Mouse (Mus musculus): ENCODE measurements around the gene Slit1.

Slit1 gene

GRCm38 (mm10) chr19:41723337-41723736 lies 20.1 kb downstream of the Slit1 start:
- no peak for DNase-seq

DNA sequence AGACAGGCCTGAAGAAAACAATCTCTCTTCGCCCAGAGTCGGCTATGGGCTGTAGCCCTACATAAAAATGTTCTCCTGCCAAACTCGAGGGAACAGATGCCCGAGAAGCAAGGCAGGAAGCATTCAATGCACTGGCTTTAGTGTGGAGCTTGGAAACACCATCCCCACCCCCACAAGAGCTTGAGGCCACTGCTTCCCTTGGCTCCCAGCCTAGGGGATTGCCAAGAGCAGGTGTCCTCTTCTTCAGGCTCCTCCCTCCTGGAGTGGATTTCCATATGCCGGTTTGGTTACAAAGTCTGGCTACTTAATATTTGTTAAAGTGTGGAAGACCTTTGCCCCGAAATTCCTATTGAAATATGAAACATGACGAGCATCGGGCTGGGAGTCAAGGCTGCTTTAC lies 24.0 kb downstream of the Slit1 start:
- DNase-seq: no peak

DNA sequence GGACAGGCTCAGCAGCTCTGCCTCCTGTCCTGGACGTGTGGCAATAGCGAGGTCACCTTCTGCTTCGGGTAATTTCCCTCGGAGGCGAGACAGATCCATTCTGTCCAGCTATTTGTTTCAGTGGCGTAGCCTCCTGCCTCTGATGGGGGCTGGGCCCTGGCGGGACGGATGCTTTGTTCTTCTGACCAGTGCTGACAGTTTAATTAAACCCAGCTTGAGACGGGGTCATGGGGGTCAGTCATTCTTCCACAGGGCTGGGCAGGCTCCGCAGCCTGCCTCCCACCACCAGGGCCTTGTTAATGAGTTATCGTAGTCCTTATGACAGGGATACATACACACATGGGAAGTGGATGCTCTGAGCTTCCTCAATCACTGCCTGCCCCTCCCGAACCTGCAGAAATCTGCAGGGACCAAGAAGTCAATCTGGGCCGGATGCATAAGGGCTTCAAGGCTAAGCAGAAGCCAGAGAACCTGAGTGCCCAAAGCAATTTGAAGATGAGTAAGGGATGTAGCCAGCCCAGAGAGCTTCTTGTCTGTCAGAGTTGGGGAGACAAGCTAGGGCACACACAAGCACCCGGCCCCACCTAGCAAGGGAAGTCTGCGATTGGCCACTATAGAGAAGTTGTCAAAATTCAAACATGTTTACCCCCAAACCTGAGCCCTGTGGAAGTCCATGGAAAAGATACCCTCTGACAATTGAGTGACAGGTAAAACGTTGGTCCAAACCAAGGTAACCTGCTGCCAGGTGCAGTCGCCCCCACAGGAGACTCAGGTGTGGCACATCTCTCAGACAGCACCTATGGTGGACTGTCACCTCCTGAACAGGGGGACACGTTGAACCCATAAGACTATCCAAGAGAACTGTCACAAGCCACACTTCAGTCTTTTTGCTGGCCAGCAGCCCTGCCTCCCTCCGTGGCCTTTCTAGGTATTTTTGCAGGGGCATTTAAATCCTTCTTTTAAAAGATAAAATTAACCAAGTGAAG lies 26.9 kb downstream of the Slit1 start:
- DNase-seq: no peak

DNA sequence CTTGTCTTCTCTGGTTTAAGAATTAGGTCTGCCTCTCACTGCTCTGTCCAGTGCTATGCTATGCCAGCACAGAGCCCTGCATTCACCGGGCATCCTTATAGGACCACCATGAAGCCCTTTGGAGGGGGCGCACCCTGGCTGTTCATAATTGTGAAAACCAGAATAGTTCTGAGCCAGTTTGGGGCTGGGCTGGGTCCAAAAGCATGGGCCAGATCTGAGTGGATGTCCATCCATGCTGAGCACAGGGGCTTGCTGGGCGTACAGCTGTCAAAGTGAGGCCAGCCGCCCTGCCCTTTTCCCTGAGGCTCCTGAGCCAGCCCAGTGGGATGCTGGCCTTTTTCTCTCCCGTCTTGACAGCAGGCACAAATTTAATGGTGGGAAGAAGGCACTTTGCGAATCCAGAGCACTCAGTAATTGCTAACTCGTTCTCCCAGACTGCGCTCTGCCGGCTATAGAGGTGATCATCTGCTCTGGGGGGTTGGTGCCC lies 29.0 kb downstream of the Slit1 start:
- DNase-seq: no peak

DNA sequence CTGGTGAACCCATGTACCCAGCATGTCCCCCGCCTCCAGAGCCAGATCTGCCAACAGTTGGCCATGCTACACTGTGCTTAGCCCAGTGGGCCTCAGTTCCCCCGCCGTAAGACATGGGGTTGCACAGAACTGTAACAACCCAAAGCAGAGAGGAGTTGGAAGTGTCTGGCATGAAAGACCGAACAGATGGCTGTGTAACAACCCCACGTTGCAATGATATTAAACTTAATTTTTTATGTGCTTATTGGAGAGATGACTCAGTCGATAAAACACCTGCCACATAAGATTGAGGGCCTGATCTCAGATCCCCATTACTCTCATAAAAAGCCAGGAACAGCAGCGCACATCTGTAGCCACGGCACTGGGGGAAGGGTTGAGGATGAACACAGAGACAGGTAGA lies 30.6 kb downstream of the Slit1 start:
- no peak for DNase-seq

DNA sequence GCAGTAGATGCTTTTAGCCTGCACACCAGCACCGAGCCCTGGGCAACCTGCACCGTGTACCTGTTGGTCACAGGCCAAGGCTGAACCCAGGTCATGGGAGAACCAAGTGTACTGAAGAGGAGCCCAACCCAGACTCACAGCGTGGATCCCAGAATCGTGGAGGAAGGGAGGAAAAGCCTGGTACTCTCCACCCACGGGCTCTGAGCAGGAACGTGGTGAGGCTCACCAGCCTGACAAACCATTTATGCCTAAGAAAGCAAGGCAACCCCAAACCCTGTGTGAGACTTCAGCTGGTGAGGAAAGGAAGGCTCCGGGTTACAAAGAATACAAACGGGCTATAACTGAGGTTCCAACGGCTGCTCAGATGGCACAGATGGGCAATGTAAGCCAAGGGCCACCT lies 31.8 kb downstream of the Slit1 start:
- DNase-seq: no peak

GRCm38 (mm10) chr19:41709497-41710165 lies 33.8 kb downstream of the Slit1 start:
- DNase-seq: peak; percentile 19 to 24

DNA sequence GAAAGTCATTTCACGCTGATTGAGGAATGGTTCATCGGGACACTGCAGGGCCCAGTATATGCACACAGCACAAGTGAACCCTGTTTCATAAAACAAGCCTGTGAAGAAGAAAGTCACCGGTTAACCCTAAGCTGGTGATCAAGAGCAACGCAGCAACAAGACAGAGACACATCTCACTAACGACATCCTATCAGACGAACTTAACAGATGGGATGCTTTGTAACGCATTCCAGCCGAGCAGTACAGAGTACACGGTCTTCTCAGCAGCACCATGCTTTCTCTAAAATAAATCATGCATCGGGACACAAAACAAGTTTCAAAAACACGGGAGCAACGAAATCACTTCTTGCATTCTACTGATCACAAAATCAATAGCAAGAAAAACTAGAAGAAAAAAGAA lies 35.6 kb downstream of the Slit1 start:
- no peak for DNase-seq

DNA sequence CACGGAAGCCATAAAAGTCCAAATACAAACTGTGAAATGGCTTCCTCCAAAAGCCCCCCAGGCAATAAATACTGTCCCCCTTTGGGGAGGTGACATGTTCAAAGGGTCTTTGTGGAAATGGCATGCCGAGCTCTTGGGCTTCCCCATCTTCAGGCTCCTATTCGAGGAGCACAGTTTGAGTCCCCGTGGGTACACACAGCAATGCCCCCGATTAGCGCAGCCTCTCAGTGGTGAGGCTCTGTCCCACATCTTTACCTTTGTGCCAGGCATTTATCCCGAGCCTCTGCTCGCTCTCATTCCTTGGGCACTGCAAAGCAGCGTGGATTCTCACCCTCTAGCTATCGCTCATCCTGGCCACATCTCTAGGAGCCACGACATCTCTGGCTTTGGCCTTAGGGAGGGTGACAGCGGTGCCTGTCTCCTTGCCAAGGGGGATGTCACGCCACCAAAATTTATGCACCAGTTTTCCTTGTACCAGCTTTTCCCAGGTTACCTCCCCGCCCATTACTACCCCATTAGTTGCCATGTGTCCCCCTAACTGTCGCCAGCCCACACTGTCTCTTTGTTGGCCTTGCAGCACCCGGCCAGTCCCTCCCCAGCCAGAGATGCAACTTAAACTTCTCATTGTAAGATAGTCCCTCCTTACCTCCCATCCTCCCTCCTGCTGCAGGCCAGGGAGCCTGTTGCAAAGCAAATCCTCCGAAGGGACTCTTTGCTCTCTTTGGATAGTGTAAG lies 37.2 kb downstream of the Slit1 start:
- DNase-seq: no peak

- no peak for DNase-seq
Measured at GRCm38 (mm10) chr19:41705416-41705815, 38.0 kb downstream of the Slit1 start.

DNA sequence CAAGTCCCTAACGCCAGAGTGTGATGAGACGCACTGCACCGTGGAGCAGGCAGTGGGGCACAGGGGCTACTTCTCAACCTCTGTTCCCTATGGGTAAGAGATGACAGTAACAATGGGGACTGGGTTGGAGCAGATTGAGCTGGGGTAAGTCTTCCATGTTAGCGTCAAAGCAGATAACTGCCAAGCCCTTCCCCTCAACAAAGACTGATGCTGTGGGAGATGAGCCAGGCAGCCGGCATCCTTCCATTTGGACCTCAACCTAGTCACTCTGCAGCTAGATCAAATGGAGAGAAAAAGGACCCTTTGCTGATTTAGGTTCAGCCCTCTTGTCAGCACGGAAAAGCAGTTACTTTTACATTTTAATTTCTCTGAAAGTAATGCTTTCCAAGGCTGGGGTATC lies 40.8 kb downstream of the Slit1 start:
- DNase-seq: no peak

DNA sequence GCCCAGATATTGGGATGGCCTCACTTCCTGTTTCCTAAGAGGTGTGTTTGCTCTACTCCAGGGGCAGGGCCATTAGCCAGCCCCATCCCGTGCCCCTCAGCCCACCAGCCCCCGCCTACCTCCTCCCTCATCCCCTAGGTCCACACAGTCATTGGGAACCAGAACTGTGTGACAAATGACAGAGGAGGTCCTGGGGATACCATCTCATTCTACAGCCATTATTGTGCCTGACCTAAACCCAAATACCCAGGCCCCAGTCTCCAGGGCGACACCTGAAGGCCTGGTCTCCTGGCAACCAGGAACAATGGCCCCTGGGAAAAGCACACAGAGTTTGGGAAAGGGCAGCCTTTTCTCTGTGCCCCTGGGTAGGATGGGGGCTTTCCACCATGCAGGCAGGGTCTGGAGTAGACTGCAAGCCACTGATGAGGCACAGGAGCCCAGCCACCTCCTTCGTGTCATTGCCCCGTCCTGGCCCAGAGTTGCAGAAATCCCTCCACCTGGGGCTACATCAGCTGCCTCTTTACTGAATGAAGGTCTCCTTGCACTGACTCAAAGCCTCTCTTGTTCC lies 44.5 kb downstream of the Slit1 start:
- DNase-seq: no peak

DNA sequence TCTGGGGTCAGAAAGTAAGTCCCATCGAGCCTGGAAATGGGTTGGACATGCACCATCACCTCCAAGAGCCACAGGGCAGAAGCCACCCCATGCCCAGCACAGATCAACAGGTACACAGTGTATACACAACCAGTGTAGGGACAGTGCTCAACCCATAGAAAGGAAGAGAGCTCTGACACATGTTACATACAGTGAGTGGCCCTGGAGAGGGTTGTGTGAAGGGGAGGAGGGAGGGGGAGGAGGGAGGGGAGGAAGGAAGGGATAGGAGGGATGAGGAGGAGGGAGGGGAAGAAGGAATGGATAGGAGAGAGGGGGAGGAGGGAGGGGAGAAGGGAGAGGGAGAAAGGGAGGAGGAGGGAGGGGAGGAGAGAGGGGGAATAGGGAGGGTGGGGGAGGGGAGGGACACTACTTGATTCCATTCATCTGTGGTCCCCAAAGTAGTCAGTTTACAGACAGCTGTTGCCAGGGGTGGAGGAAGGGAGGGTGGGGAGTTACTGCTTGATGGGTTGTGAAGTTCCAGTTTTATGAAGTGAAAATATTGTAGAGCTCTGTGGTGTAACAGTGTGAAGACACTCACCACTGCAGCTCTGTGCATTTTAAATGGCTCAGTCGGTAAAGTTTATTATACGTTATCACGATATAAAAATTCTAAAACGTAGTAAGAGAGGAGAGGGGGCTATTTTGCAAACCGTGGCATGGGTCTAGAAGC lies 45.5 kb downstream of the Slit1 start:
- DNase-seq: no peak

- no peak for DNase-seq
Measured at GRCm38 (mm10) chr19:41697111-41697806, 46.2 kb downstream of the Slit1 start.

DNA sequence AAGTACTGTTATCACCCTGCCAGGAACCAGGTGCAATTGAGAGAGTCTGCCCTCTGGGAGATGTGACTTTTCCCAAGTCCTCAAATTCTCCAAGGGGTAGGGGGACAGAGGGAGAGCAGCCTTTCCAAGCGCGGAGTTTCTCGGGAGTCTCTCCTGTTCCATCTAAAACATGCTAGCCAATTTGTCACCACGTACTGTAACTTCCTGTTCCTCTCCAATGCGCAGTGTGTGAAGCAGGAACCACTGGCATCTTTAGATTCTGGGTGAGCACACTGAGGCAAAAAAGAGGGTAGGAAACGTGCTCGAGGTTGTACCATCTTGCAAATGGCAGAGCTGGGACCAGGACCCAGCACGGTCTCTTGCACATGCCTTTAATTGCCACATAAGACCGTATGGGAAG lies 47.0 kb downstream of the Slit1 start:
- DNase-seq: no peak

DNA sequence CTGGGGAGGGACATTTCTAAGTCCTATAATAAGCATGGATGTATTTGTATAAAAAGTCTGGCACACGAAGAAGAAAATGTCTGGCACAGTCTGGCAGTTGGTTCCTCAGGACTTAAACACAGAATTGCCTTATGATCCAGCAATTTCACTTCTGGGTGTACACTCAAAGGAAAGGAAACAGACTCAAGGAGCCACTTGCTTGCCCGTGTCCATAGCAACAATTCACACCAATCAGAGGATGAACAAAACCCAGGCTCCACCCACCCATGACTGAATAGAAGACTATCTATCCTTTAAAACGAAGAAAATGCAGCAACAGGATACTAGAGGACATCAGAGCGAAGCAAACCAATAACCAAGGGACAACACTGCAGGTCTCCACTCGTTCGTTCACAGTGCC lies 48.4 kb downstream of the Slit1 start:
- no peak for DNase-seq

- no peak for DNase-seq
Measured at GRCm38 (mm10) chr19:41694610-41695009, 48.9 kb downstream of the Slit1 start.

GRCm38 (mm10) chr19:41693727-41694126 lies 49.7 kb downstream of the Slit1 start:
- no peak for DNase-seq

- no peak for DNase-seq
Measured at GRCm38 (mm10) chr19:41690064-41690463, 53.4 kb downstream of the Slit1 start.

- DNase-seq: no peak
Measured at GRCm38 (mm10) chr19:41688251-41688650, 55.2 kb downstream of the Slit1 start.

DNA sequence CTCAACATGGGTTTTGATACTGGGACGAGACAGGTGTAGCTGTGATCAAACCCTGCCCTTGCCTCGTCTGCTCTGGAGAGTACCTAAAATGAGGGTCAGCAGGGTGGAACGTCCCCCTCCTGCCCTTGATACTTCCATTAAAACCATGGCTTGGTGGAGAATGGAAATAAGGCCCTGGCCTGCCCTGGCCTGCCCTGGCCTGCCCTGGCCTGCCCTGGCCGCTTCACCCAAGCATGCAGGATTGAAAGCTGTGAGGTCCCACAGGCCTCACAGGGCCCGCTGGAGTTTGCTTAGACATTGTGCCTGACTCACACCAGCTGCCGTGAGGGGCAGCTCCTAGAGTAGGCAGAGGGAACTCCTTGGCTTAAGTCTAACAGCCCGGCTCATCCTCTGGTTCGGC lies 55.6 kb downstream of the Slit1 start:
- no peak for DNase-seq

DNA sequence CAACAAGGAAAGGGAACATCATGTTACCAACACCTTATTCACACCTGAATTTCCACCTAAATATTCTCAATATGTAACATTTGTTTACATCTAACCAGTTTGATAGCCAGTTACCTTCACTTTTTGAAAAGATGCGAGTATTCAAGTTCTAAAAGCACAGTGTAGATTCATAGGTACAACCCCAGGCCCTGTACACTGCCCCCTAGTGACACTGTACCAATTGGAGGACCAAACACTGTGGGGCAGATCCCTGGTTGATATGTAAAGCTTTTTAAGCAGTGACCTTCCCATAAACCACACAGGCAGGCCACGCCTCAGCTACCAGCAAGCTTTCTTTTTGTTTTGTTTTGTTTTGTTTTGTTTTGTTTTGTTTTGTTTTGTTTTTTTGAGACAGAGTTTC lies 57.3 kb downstream of the Slit1 start:
- no peak for DNase-seq

All from kidney, adult 8-10 months (tissue).